Mouse (Mus musculus): ENCODE measurements around the gene Ina. TPM values are rescaled to one million over a fixed set of nuclear protein-coding genes. Genes with fewer than 3 reads are reported as not detected.
A peak's percentile ranks its signal among the peaks of the same experiment; 100 is the strongest.

Ina gene
- polyA plus RNA-seq, 1 experiment from 2014 or later, result 4.7 TPM

- Histone ChIP-seq H3K4me3 (ENCODE audit: low read depth, low read length) (peak overlapping the region; percentile 99), H3K9me3 (ENCODE audit: control insufficient read depth) (no peaks in the 10 kb centered on the region), H3K9ac (ENCODE audit: low read depth, low read length) (peak overlapping the region; percentile 92), H3K27me3 (replicated peaks; ENCODE audit: control insufficient read depth, insufficient read depth, low read length) (no peaks in the 10 kb centered on the region), H3K4me2 (replicated peaks; ENCODE audit: low read depth) (peak overlapping the region; percentile 75), H3K36me3 (ENCODE audit: control insufficient read depth, insufficient read depth) (peaks cover 25% of the 10 kb centered on the region), H3K27ac (ENCODE audit: low read depth, low read length) (peak overlapping the region; percentile 89), H3K4me1 (replicated peaks; ENCODE audit: control insufficient read depth, insufficient read depth, low read length) (no peaks in the 10 kb centered on the region)
- TF ChIP-seq CTCF (IDR thresholded peaks at IDR 0.05; ENCODE audit: low read depth), result peak; percentile 43
- peak; percentile 86 for ATAC-seq
- WGBS, result under 1% methylated on average over 70 of the region's 72 CpGs
Observed at GRCm38 (mm10) chr19:47067924-47068611, 53.6 kb downstream of the Ina start.

Other genes starting within 250 kb of the Ina start
- 22.0 and 23.0 TPM in 2 replicates for gene Nt5c2, start 455 bp downstream of the Ina start, polyA plus RNA-seq (2015; fragmentation: Nextera tagmentation; extraction: Ambion mirVana)
- 9.4 and 14.4 TPM in 2 replicates for gene Pcgf6, start 36.2 kb downstream of the Ina start, polyA plus RNA-seq (2015; fragmentation: Nextera tagmentation; extraction: Ambion mirVana)
- gene Taf5, start 53.0 kb downstream of the Ina start, polyA plus RNA-seq (2015; fragmentation: Nextera tagmentation; extraction: Ambion mirVana), result 3.9 TPM in 2 replicates
- gene Usmg5, start 75.9 kb downstream of the Ina start, polyA plus RNA-seq (2015; fragmentation: Nextera tagmentation; extraction: Ambion mirVana), result 2,827 and 3,144 TPM in 2 replicates
- 4.3 and 5.2 TPM in 2 replicates for gene Pdcd11, start 76.1 kb downstream of the Ina start, polyA plus RNA-seq (2015; fragmentation: Nextera tagmentation; extraction: Ambion mirVana)
- gene Calhm2, start 123.6 kb downstream of the Ina start, polyA plus RNA-seq (2015; fragmentation: Nextera tagmentation; extraction: Ambion mirVana), result 2.6 and 3.0 TPM in 2 replicates
- gene Calhm1, start 129.6 kb downstream of the Ina start, polyA plus RNA-seq (2015; fragmentation: Nextera tagmentation; extraction: Ambion mirVana), result not detected in 2 replicates
- 0.43 and 0.95 TPM in 2 replicates for gene Calhm3, start 143.1 kb downstream of the Ina start, polyA plus RNA-seq (2015; fragmentation: Nextera tagmentation; extraction: Ambion mirVana)
- gene Neurl1a, start 164.1 kb downstream of the Ina start, polyA plus RNA-seq (2015; fragmentation: Nextera tagmentation; extraction: Ambion mirVana), result 2.4 and 2.6 TPM in 2 replicates

Measured in intestine, postnatal 0 days (tissue).